In genomic region chr11:119123522-119124319, GRCm38 (mm10) we compare ENCODE assay signal across 13 mouse cellular contexts. TPM values are rescaled to one million over a fixed set of nuclear protein-coding genes. Genes with fewer than 3 reads are reported as not detected.
DNase-seq lines count a peak whose midpoint lies in the region; ATAC-seq and TF ChIP-seq lines count a peak whose summit lies in the region.
"Had no signal": no experiment of that assay in that cellular context is flagged by ENCODE, and none has a peak within 500 bp of the region (broad histone marks: within the 10 kb centered on the region; RNA-seq: fewer than 3 reads in every experiment).

No protein-coding gene starts in this region.

- H3K27me3 ChIP-seq in liver, postnatal 0 days (ENCODE audit: insufficient read depth, low read length) = no peaks in the 10 kb centered on the region
- H3K27me3 ChIP-seq in forebrain, embryonic 10.5 days (ENCODE audit: poor library complexity, severe bottlenecking) = peaks cover 69% of the 10 kb centered on the region

- WGBS in liver, postnatal 0 days (ENCODE audit: insufficient replicate concordance) = 64% methylated on average over 5 of the region's 5 CpGs
- 81% methylated on average over 5 of the region's 5 CpGs for WGBS in forebrain, embryonic 10.5 days

- H3K4me2 ChIP-seq in liver, postnatal 0 days (ENCODE audit: low read depth, low read length) = no peak overlapping the region
- H3K4me2 ChIP-seq: midbrain, embryonic 12.5 days had no signal

- no peak overlapping the region for H3K4me3 ChIP-seq in liver, postnatal 0 days (ENCODE audit: low read depth, low read length)
- H3K4me3 ChIP-seq in forebrain, embryonic 10.5 days = no peak overlapping the region
- H3K4me3 ChIP-seq: midbrain, embryonic 12.5 days had no signal

- peaks cover 47% of the 10 kb centered on the region for H3K4me1 ChIP-seq in liver, postnatal 0 days (ENCODE audit: insufficient read depth)
- H3K4me1 ChIP-seq in forebrain, embryonic 10.5 days = peaks cover 48% of the 10 kb centered on the region

- DNase-seq in adrenal gland, adult (ENCODE audit: inconsistent age in 2 of 2, low spot score in 1 of 2) = peak; percentile 56 to 85
- no peak for DNase-seq in adrenal gland, adult 18-20 months (ENCODE audit: low spot score in 2 of 2)
- DNase-seq in liver (peak; percentile 39), R1 (ENCODE audit: low read depth, low spot score) (peak; percentile 68)
- DNase-seq in liver, postnatal 0 days = no peak
- DNase-seq in forebrain, embryonic 10.5 days (ENCODE audit: extremely low spot score, low spot score) = no peak
- no peak for DNase-seq in layer of hippocampus, adult 18-20 months (ENCODE audit: low spot score in 2 of 2)
- DNase-seq: cerebellum, adult 9-10 months; layer of hippocampus, adult 9-11 months; thymus, postnatal 36 days had no signal

- no peaks in the 10 kb centered on the region for H3K9me3 ChIP-seq in liver, postnatal 0 days (ENCODE audit: low read length)
- H3K9me3 ChIP-seq in forebrain, embryonic 10.5 days = no peaks in the 10 kb centered on the region
- H3K9me3 ChIP-seq: midbrain, embryonic 12.5 days had no signal

- no peaks in the 10 kb centered on the region for H3K36me3 ChIP-seq in liver, postnatal 0 days (replicated peaks; ENCODE audit: insufficient read depth, low read length)
- no peaks in the 10 kb centered on the region for H3K36me3 ChIP-seq in forebrain, embryonic 10.5 days (replicated peaks)
- H3K36me3 ChIP-seq: midbrain, embryonic 12.5 days had no signal

- no peak overlapping the region for H3K9ac ChIP-seq in liver, postnatal 0 days (replicated peaks)
- H3K9ac ChIP-seq: midbrain, embryonic 12.5 days had no signal

- TF ChIP-seq EP300 in liver, postnatal 0 days (IDR thresholded peaks at IDR 0.05; ENCODE audit: low read depth) = no peak

- no peak for ATAC-seq in liver, postnatal 0 days
- peak; percentile 52 for ATAC-seq in megakaryocyte progenitor cell, adult 5-6 weeks (replicated peaks; ENCODE audit: poor library complexity)

- no peak for TF ChIP-seq CTCF in liver, postnatal 0 days (IDR thresholded peaks at IDR 0.05; ENCODE audit: low read depth)

- H3K27ac ChIP-seq in liver, postnatal 0 days (ENCODE audit: low read depth) = no peak overlapping the region
- H3K27ac ChIP-seq in forebrain, embryonic 10.5 days = no peak overlapping the region
- H3K27ac ChIP-seq: kidney, postnatal 0 days; midbrain, embryonic 12.5 days had no signal

RNA-seq across cellular contexts. Expression of gene Cbx4, which starts 37.7 kb away (rescaled TPM):
- 100 to 1,000 TPM; 115 to 163 TPM for total RNA-seq in adrenal gland, adult 18-20 months (2021)
- 2.8 and 4.7 TPM in 2 replicates for polyA plus RNA-seq in liver, postnatal 0 days (2015; fragmentation: Nextera tagmentation; extraction: Ambion mirVana)
- total RNA-seq in megakaryocyte progenitor cell, adult 5-6 weeks (2015) = 19.9 and 21.5 TPM in 2 replicates
- 24.8 and 25.4 TPM in 2 replicates for total RNA-seq in megakaryocyte progenitor cell, adult 5-6 weeks (2017)
- 3.3 and 4.6 TPM in 2 replicates for polyA plus RNA-seq in forebrain, embryonic 10.5 days (2016; fragmentation: Nextera tagmentation; extraction: Ambion mirVana)
- total RNA-seq in layer of hippocampus, adult 18-20 months (2021) = 10 to 100 TPM; 44.7 to 49.1 TPM

Comparison
In these comparisons a context has a peak if more than half of its experiments do, and no peak if none do; other contexts are left out.
1. DNase-seq: peak in adrenal gland, adult (2 of 2), liver (single experiment) and R1 (single experiment); none in adrenal gland, adult 18-20 months (0 of 2), liver, postnatal 0 days (single experiment), forebrain, embryonic 10.5 days (single experiment) and layer of hippocampus, adult 18-20 months (0 of 2).